Mouse (Mus musculus): ENCODE measurements around the gene Btn2a2.

Btn2a2 gene

GRCm38 (mm10) chr13:23498653-23499052, 10.0 kb upstream of the Btn2a2 start:
- DNase-seq (ENCODE audit: extremely low read depth, low read depth, low spot score), result no peak

DNA sequence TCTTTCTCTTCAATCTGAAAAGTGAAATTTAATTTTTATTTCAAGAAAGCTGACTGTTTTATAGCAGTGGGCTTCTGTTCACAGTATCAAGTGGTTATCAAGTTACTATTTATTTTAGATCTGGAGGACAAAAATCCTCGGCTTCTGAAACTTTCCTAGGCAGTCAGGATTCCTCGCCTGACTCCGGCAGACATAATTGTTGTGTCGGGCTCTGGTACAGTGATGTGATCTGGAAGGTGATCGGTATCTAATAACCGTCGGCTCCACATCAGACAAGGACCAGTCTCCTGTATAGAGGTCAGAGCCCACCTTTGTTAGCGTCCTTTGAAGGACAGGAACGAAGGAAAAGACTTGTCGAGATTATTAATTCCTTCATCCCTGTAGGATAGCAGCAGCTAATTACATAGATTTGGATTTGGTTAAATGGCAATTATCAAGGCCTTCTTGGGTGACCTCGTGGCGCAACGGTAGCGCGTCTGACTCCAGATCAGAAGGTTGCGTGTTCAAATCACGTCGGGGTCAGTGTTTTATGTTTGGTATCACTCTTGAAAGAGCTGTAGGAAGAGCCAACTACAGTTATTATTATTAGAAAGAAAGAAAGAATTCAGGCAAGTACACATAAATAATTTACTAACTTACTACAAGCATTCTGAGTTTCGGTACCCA, 9.1 kb upstream of the Btn2a2 start:
- DNase-seq (ENCODE audit: extremely low read depth, low read depth, low spot score), result no peak

DNA sequence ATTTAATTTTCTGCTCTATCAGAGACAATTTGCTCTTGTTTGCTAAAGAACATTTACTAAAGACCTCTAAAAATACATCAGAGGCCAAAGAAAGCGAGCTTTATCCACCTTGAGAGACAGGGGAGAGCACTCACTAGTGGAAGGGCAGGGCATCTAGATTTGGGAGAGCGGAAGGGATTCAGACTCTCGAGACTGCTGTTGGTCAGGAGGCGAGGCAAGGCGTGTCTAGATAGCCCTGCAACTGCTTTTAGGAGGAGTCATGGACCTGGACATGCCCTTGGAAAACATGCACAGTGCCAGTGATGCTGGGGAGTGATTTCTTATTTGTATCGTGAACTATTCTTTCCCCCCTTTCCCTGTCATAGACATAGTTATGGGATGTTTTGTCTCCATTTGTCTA, 6.9 kb upstream of the Btn2a2 start:
- DNase-seq (ENCODE audit: extremely low read depth, low read depth, low spot score), result no peak

GRCm38 (mm10) chr13:23491990-23492389, 3.3 kb upstream of the Btn2a2 start:
- no peak for DNase-seq (ENCODE audit: extremely low read depth, low read depth, low spot score)

GRCm38 (mm10) chr13:23491263-23491662, 2.6 kb upstream of the Btn2a2 start:
- DNase-seq (ENCODE audit: extremely low read depth, low read depth, low spot score), result no peak

DNA sequence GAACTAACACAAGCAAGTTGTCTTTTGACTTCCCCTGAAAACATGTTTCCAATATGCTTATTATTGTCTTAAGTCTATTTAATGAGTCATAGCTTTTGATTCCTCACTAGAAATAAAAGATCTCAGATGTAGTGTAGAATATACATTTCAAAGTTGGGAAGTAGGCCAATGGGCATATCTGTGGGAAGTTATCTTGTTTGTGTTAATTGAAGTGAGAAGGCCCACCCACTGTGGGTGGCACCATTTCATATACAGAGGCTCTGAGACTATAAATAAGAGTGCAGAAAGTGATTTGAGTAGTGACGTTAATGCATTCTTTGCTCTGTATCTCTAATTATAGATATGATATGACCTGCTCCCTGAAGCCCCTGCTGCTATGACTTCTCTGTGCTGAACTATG, 2.2 kb upstream of the Btn2a2 start:
- DNase-seq (ENCODE audit: extremely low read depth, low read depth, low spot score), result no peak

- no peak for DNase-seq (ENCODE audit: extremely low read depth, low read depth, low spot score)
Observed at GRCm38 (mm10) chr13:23485271-23485670, 3.4 kb downstream of the Btn2a2 start.

DNA sequence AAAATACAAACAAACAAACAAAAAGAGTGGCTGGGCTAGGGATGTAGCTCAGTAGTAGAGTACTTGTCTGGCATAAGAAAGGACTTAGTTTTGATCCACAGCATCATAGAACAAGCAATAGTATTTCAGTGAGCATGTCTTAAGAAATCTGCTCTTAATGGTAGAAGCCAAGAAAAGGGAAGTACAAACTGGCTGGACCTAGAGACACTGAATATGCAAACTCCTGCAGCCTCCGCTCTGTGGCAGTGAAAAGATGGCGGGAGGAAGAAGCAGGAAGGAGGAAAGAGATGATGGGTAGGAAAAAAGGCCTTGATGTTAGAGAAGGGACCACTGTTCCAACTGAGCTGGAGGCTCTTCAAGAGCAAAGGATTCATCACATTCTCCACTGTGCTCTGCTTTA, 5.5 kb downstream of the Btn2a2 start:
- no peak for DNase-seq (ENCODE audit: extremely low read depth, low read depth, low spot score)

DNA sequence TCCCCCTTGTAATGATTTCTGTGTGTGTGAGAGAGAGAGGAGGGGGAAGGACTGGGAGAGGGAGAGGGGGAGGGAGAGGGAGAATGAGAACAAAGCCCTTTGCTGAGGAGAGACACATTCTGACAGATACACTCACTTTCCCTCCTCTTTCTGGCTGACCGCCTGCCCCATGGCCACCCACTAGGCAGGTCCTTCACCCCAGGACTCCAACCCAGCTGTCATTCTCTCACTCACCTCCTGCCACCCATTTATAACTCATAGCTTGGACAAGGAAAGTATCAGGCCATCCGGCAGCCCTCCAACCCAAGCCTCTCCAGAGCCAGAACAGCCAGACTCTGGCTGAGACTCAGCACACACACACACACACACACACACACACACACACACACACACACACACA, 13.0 kb downstream of the Btn2a2 start:
- DNase-seq (ENCODE audit: extremely low read depth, low read depth, low spot score), result no peak

DNA sequence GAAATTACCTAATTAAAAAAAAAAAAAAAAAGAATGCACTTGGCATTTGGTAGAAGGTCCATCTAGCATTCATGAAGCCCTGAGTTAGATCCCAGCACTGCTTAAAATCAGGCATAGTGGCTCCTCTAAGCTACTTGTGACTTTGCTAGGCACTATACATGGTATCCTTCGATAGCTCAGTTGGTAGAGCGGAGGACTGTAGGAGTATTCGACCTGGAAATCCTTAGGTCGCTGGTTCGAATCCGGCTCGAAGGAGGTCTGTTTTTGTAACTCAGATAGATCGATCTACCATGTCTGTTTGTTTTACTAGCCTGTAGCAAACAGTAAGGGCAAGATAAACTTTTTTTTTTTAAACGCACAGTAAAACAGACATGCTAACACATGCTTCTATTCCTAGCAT, 21.7 kb downstream of the Btn2a2 start:
- no peak for DNase-seq (ENCODE audit: extremely low read depth, low read depth, low spot score)

GRCm38 (mm10) chr13:23466306-23466705, 22.4 kb downstream of the Btn2a2 start:
- DNase-seq (ENCODE audit: extremely low read depth, low read depth, low spot score), result no peak

- no peak for DNase-seq (ENCODE audit: extremely low read depth, low read depth, low spot score)
Observed at GRCm38 (mm10) chr13:23465600-23466109, 23.0 kb downstream of the Btn2a2 start, which contains the start of gene Btn1a1. Btn1a1 (minus strand) TSS chr13:23465901.

GRCm38 (mm10) chr13:23464841-23465366, 23.8 kb downstream of the Btn2a2 start:
- no peak for DNase-seq (ENCODE audit: extremely low read depth, low read depth, low spot score)

- DNase-seq (ENCODE audit: extremely low read depth, low read depth, low spot score), result no peak
Observed at GRCm38 (mm10) chr13:23464224-23464637, 24.4 kb downstream of the Btn2a2 start.

- no peak for DNase-seq (ENCODE audit: extremely low read depth, low read depth, low spot score)
Observed at GRCm38 (mm10) chr13:23463381-23464223, 25.1 kb downstream of the Btn2a2 start.

DNA sequence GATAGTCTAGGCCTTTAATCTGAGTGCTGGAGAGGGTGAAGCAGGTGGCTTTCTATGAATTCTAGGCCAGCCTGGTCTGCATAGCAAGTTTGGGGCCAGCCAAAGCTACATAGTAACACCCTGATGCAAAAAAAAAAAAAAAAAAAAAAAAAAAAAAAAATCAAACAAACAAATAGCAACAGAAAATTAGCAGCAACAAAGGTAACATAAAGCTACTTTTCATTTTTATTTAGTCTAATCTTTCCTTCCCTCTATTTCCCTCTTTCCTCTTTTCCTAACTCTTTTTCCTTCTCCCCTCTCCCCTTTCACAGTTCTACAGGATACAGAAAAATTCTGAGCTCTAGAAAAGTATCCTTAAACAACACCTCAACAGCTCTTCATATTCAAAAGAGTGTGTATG, 26.0 kb downstream of the Btn2a2 start:
- DNase-seq (ENCODE audit: extremely low read depth, low read depth, low spot score), result no peak

DNA sequence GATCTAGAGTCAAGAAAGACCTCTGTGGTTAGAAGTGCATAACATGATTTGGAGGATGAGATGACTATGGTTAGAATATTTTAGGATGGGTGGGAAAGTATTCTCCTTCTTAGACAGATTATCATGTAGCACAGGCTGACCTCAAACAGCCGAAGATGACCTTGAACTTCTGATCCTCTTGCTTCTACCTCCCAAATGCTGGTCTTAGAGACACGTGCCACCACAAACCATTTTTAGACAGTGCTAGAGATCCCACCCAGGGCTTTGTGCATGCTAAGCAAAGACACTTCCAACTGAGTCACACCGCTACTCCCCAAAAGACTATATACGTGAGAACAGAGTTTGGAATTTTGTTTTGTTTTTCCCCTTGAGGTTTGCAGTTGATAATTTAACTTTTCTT, 26.6 kb downstream of the Btn2a2 start:
- no peak for DNase-seq (ENCODE audit: extremely low read depth, low read depth, low spot score)

DNA sequence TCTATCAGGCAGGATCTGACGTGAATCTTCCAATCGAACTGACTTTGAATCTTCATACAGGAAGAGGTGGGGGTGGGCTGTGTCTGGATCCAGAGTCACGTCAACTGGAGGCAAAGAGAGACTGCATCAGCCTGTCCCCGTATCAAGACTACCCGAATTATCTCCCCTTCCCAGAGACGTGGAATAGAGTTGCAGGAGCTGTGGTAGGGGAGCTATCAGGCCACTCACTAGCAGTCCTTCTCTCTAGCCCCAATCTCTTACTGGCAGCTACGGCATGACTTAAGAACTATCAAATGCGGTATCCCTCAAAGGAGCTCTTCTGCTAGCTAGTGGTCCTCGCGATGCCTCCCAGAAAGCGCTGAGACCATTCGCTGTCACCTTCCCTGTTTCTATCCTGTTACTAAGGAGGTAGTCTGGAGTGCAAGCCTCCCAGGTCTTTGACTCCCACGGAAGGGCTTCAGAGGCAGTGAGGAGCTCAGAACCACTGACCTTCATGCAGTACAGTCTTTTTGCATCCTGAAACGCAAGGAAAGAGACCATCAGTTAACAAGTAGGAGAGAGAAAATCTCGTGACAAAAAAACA, 29.3 kb downstream of the Btn2a2 start:
- no peak for DNase-seq (ENCODE audit: extremely low read depth, low read depth, low spot score)

GRCm38 (mm10) chr13:23453926-23454325, 34.7 kb downstream of the Btn2a2 start:
- DNase-seq (ENCODE audit: extremely low read depth, low read depth, low spot score), result no peak

DNA sequence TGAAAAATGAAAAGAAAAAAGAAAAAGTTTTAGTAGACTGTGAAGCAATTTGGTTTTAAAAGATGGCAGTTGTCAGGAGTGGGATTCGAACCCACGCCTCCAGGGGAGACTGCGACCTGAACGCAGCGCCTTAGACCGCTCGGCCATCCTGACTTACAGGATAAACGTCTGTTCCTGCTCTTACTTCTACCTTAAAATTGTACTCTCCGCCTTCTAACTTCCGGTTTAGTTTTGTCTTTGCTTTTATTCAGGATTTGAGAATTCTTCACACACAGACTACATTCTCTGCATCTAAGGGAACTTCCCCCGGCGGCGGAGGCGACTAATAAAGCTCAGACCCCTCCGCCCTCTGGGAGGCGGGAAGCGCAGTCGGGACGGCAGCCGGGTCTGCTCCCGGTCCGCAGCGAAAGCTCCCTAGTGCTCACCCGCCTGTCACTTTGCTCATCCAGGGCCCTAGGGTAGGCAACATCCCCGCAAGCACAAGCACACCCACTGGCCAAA, 35.2 kb downstream of the Btn2a2 start:
- DNase-seq (ENCODE audit: extremely low read depth, low read depth, low spot score), result no peak

DNA sequence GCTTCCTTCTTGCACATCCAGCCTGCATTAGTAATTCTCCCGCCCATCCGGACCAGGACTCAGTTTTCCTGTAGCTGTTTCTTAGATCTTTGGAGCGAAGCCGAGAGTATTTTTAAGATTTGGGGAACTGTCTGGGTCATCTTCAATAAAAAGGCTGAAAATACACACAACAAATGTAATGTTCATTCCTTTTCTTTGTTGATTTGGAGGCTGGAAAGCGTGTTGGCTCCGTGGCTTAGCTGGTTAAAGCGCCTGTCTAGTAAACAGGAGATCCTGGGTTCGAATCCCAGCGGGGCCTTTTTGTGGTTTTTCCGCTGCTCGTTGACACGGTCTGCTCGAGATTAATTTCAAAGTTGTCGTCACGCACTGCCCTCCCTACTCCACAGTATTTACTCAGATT, 38.3 kb downstream of the Btn2a2 start:
- no peak for DNase-seq (ENCODE audit: extremely low read depth, low read depth, low spot score)

Measured in fat pad, adult 2 months (tissue).